Mouse (Mus musculus) intestine, postnatal 0 days (tissue): Measurements from ENCODE around the gene Fgfr2. TPM values are rescaled to one million over a fixed set of nuclear protein-coding genes. Genes with fewer than 3 reads are reported as not detected.

Experiments
- ATAC-seq: fragments of 200-750 bp; cut with Nextera tagmentation; 2 replicates; pipeline ENCODE4 v1.8.0; 2017; ENCODE audit warnings: mild to moderate bottlenecking, moderate TSS enrichment, moderate library complexity
- H3K27ac ChIP-seq: fragments of 300-500 bp; sonication (generic); 2 replicates; pipeline ENCODE4 v1.5.1; 2014; ENCODE audit warnings: mild to moderate bottlenecking, low read depth, low read length, moderate library complexity
- H3K27me3 ChIP-seq: fragments of 300-500 bp; sonication (generic); replicated peaks from 2 replicates; pipeline ENCODE4 v1.6.1; 2014; ENCODE audit warnings: low read length, mixed read lengths; ENCODE audit not compliant: control insufficient read depth, insufficient read depth
- H3K36me3 ChIP-seq: fragments of 300-500 bp; sonication (generic); 2 replicates; pipeline ENCODE4 v1.6.1; 2014; ENCODE audit warnings: mild to moderate bottlenecking, moderate library complexity; ENCODE audit not compliant: control insufficient read depth, insufficient read depth
- H3K4me1 ChIP-seq: fragments of 300-500 bp; sonication (generic); replicated peaks from 2 replicates; pipeline ENCODE4 v1.6.1; 2014; ENCODE audit warnings: antibody characterized with exemption, low read length, mixed read lengths; ENCODE audit not compliant: control insufficient read depth, insufficient read depth
- H3K4me2 ChIP-seq: fragments of 300-500 bp; sonication (generic); replicated peaks from 2 replicates; pipeline ENCODE4 v1.6.1; 2014; ENCODE audit warnings: low read depth, mild to moderate bottlenecking, moderate library complexity
- H3K4me3 ChIP-seq: fragments of 300-500 bp; sonication (generic); 2 replicates; pipeline ENCODE4 v1.5.1; 2014; ENCODE audit warnings: low read depth, low read length
- H3K9ac ChIP-seq: fragments of 300-500 bp; sonication (generic); 2 replicates; pipeline ENCODE4 v1.6.1; 2014; ENCODE audit warnings: mild to moderate bottlenecking, low read depth, low read length
- H3K9me3 ChIP-seq: fragments of 300-500 bp; sonication (generic); 2 replicates; pipeline ENCODE4 v1.6.1; 2016; ENCODE audit warnings: mixed run types; ENCODE audit not compliant: control insufficient read depth
- CTCF ChIP-seq: sonication (generic); IDR thresholded peaks from 2 replicates; pipeline ENCODE4 v1.5.1; 2016; ENCODE audit warnings: low read depth, mild to moderate bottlenecking, control low read depth, antibody characterized with exemption, moderate library complexity
- WGBS: fragments of 180-500 bp; shearing (Covaris S2); extraction: QIAGEN DNeasy Blood & Tissue Kit; methylation state at CpG from one replicate; pipeline ENCODE4 v1.1.7; 2014; 5-methylcytosine and 5-hydroxymethylcytosine counted together
- polyA plus RNA-seq: library from polyadenylated mRNA; unstranded; fragments of >200 nt; fragmentation: Nextera tagmentation; extraction: Ambion mirVana; gene quantifications from 2 replicates; pipeline ENCODE4 v1.2.1, GENCODE M21; 2015

Fgfr2 gene
- polyA plus RNA-seq, 1 experiment from 2014 or later: 29.5 TPM

DNA sequence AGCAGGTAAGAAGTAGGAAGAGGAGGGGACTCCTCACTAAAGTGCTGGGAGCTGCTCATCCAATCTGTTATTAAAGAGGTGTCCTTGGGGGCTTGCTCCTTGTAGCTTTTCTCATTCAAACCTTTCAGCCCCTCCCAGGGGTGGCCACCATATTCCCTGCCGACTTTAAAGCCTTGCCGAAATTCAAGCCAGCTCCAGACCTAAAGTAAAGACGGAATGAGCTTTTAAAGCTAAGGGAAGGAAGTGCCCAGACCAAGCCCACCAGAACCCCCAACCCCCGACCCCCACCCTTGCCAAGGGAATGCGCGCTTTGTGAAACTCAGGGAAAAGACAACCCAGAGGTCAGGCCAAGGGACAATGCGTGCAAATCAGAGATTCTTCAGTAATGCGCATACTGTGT, 522.2 kb downstream of the Fgfr2 start:
- H3K4me3 ChIP-seq: no peak overlapping the region
- peaks cover 33% of the 10 kb centered on the region for H3K27me3 ChIP-seq
- no peaks in the 10 kb centered on the region for H3K9me3 ChIP-seq
- no peaks in the 10 kb centered on the region for H3K36me3 ChIP-seq
- no peak overlapping the region for H3K27ac ChIP-seq
- no peak overlapping the region for H3K9ac ChIP-seq
- H3K4me1 ChIP-seq: peaks cover 15% of the 10 kb centered on the region
- no peak overlapping the region for H3K4me2 ChIP-seq
- ATAC-seq: no peak
- no peak for TF ChIP-seq CTCF
- WGBS: 40% methylated on average over 8 of the region's 8 CpGs

DNA sequence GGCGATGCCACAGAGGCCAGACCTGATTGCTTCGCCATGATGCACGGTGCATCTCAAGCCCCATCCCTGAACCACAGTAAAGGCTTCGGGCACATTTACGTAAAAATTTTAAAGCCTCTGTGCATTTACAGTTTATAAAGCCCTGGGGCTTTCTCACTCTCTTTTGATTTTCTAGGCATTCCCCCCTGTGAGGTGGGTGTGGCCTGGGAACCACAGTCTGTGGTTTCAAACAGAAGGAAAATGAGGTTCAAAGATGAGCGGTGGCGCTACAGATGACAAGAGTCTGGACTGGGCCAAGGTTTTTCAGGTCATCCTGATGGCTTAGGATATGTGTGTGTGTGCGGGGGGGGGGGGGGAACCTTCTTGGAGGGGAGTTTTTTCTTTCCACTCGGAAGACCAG, 523.1 kb downstream of the Fgfr2 start:
- WGBS: 23% methylated on average over 9 of the region's 9 CpGs
- no peak for ATAC-seq
- peaks cover 33% of the 10 kb centered on the region for H3K27me3 ChIP-seq

DNA sequence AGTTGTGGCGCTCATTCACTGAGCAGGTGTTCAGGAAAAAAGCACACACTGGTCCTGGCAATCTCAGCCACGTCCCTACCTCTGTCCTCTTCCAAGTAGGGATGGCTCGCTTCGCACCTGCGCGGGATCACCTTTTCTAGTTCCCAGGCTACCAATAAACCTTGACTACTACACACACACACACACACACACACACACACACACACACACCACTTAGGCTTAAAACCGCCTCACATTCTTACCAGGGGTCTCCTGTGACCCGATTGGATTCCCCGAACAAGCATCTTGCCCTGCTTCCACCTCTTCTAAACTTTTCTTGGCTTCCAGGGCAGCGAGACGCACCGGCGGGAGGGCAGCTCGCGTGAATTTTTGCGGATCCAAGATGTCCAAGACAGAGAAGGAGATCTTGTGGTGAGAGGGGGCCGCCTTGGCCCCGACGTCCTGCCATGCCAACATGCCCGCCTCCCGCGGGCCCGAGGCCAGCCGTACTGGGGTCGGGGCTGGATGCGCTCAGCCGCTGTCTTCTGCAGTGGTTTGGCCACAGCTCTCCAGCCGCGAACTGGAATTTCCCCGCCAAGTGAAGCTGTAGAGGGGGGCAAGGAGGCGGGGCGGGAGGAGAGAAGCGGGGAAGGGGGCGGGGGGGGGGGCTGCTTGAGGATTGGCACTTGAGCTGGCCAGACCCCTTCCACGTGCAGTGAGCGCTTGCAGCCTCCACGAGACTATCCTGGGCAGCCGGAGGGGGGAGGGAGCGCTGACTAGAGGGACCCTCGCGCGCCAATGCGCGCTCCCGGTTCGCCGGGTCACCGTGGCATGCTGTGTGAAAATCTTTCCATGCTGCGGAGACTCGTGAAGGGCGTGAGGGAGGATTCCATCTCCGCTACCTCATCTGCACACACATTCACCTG, 523.8 kb downstream of the Fgfr2 start, which contains the start of gene Nkx1-2:
TSS of gene Nkx1-2 (minus strand) at position 567 of the 905 bp plus-strand sequence.
- no peak for TF ChIP-seq CTCF
- Histone ChIP-seq H3K27ac (no peak within 1 kb of the TSS), H3K36me3 (no peaks in the 10 kb centered on the region), H3K4me1 (peaks cover 15% of the 10 kb centered on the region), H3K27me3 (peaks cover 33% of the 10 kb centered on the region), H3K4me3 (peak within 1 kb of the TSS; percentile 54), H3K9ac (no peak within 1 kb of the TSS), H3K9me3 (no peaks in the 10 kb centered on the region), H3K4me2 (peak within 1 kb of the TSS; percentile 84)
- 5% methylated on average over 49 of the region's 52 CpGs for WGBS
- no peak for ATAC-seq

More for the DNA sequence above, 523.1 kb downstream of the Fgfr2 start:
- no peak for TF ChIP-seq CTCF
- Histone ChIP-seq H3K36me3 (no peaks in the 10 kb centered on the region), H3K27ac (no peak overlapping the region), H3K9ac (no peak overlapping the region), H3K4me3 (peak overlapping the region; percentile 54; the same call in 1 of the 2 replicates), H3K4me1 (peaks cover 15% of the 10 kb centered on the region), H3K4me2 (peak overlapping the region; percentile 84), H3K9me3 (no peaks in the 10 kb centered on the region)

DNA sequence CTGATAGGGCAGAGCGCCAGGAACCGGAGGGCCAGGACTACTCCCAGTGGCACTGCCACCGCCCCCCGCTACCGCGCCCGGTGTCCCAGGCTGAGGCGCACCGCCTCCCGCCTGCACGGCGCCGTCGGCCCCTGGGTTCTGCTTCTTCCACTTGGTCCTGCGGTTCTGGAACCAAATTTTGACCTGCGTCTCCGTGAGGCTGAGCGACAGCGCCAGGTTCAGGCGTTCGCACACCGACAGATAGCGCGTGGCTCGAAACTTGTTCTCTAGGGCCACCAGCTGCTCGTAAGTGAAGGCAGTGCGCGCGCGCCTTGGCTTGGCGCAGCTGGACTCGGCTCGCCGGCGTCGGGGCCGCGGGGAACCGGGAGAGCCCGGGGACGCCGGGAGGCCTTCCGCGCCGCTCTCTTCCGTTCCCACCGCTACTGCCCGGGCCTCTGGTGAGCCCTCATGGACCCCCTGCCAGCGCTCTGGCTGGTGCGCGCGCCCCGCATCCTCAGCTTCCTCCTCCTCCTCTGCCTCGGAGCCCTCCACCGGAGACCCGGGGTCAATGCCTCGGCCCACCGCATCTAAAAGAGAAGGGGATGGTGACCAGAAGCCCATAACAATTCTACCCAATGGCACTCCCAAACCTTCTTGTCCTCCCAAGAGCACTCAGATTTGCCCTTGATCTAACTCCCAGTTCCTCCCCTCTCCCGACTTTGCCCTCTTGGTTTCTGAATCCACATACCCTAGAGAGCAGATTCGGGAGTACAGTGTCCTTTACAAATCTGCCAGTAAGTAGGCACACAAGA, 525.7 kb downstream of the Fgfr2 start:
- Histone ChIP-seq H3K9ac (peak overlapping the region; percentile 68), H3K36me3 (no peaks in the 10 kb centered on the region), H3K4me2 (peak overlapping the region; percentile 84), H3K27ac (peak overlapping the region; percentile 77), H3K4me1 (peaks cover 15% of the 10 kb centered on the region), H3K27me3 (peaks cover 33% of the 10 kb centered on the region), H3K4me3 (peak overlapping the region; percentile 54), H3K9me3 (no peaks in the 10 kb centered on the region)
- no peak for TF ChIP-seq CTCF
- peak; percentile 59 for ATAC-seq
- under 1% methylated on average over 56 of the region's 60 CpGs for whole genome bisulfite sequencing

DNA sequence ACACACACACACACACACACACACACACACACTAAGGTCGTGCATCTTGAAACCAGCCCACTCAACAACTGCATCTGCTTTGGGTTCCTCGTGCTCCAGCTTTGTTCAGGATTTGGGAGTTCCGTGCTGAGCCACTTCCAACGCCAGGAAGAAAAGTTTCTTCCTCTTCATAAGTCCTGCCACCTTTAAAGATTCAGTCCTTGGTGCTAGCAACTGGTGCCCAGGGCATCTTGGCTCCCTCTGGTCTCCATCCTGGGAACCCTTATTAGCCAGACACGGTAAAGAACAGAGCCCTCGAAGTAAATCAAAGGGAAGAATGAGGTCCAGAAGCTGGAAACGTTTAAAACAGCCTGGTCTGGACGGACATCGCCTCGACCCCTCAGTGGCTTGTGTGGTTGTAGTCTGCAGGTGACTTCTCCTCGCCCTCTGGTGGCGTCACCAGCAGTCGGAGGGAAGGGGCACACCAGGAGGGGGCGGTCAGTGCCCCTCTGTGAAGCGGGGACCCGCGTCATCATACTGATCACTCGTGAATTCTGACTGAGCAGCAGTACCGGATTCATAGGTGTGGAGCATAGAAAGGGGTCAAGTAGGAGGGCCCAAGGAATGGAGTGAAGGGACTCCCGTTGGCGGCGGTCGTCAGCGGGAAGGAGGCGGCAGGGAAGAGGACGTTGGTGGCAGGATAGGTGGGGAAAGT, 526.4 kb downstream of the Fgfr2 start:
- 13% methylated on average over 26 of the region's 26 CpGs for whole genome bisulfite sequencing
- peak; percentile 73 for TF ChIP-seq CTCF
- Histone ChIP-seq H3K4me3 (peak overlapping the region; percentile 54), H3K4me2 (peak overlapping the region; percentile 84), H3K9me3 (no peaks in the 10 kb centered on the region), H3K4me1 (peaks cover 15% of the 10 kb centered on the region), H3K9ac (peak overlapping the region; percentile 68), H3K27me3 (peaks cover 30% of the 10 kb centered on the region), H3K36me3 (no peaks in the 10 kb centered on the region), H3K27ac (peak overlapping the region; percentile 77)
- peak; percentile 44; the same call in 1 of the 2 replicates for ATAC-seq
